Mouse (Mus musculus): ENCODE results near the gene Gpr135.

DNA sequence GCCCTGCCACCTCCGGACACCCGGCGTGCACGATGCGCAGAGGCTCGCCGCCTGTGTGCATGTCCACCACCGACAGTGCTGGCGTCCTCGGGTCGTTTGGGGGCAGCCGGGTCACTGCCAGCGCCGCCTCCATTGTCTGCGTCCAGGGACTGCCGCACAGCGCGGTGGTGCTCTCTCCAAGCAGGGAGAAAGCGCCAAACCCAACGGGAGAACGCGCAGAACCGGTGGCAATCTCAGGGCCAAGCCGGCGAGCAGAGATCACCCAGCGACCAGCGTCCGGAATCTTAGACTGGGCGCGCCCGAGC is 14.1 kb upstream of the Gpr135 start:
- TF ChIP-seq CTCF (IDR thresholded peaks at IDR 0.05; ENCODE audit: low read depth) (no peak), EP300 (IDR thresholded peaks at IDR 0.05; ENCODE audit: low read depth) (no peak)
